Mouse (Mus musculus) spleen, adult 10 weeks (tissue): Measurements from ENCODE around the gene AI661453. TPM values are rescaled to one million over a fixed set of nuclear protein-coding genes. Genes with fewer than 3 reads are reported as not detected.

ENCODE experiments used
- polyA plus RNA-seq: library from polyadenylated mRNA; stranded (reverse); fragments of 350-450 nt; fragmentation: Illumina TruSeq; extraction: RNeasy Lipid Tissue Mini Kit (QIAGEN cat#74804); gene quantifications from one replicate; pipeline ENCODE4 v1.2.3, GENCODE M21; 2015; ENCODE audit warnings: low replicate concordance; ENCODE audit not compliant: insufficient read depth

AI661453 gene
- 0.06 TPM for polyA plus RNA-seq

GRCm38 (mm10) chr17:47436156-47436906 is at the start of gene AI661453:
Gene AI661453, plus strand, starts transcription at chr17:47436615.

GRCm38 (mm10) chr17:47400451-47400850 is 36.0 kb upstream of the AI661453 start, which contains the start of gene Guca1a:
Gene Guca1a, minus strand, starts transcription at chr17:47400584.

GRCm38 (mm10) chr17:47436907-47437547 is 612 bp downstream of the AI661453 start, which contains the start of gene 1700001C19Rik:
Gene 1700001C19Rik, minus strand, starts transcription at chr17:47437376.

GRCm38 (mm10) chr17:47501946-47502706 is 65.7 kb downstream of the AI661453 start, which contains the start of gene Taf8:
Gene Taf8, minus strand, starts transcription at chr17:47502292.

GRCm38 (mm10) chr17:47504941-47505346 is 68.5 kb downstream of the AI661453 start, which contains the start of gene Ccnd3:
Gene Ccnd3, plus strand, starts transcription at chr17:47505051.

Other genes starting within 250 kb of the AI661453 start
- gene Mrps10, start 67.7 kb upstream of the AI661453 start, polyA plus RNA-seq: 36.4 TPM
- gene Guca1b, start 51.2 kb upstream of the AI661453 start, polyA plus RNA-seq: 2.6 TPM
- gene Guca1a, start 36.0 kb upstream of the AI661453 start, polyA plus RNA-seq: 0.40 TPM
- gene 1700001C19Rik, start 761 bp downstream of the AI661453 start, polyA plus RNA-seq: not detected
- 36.4 TPM for gene Taf8, start 65.7 kb downstream of the AI661453 start, polyA plus RNA-seq
- gene Ccnd3, start 68.4 kb downstream of the AI661453 start, polyA plus RNA-seq: 122 TPM
- gene Bysl, start 174.9 kb downstream of the AI661453 start, polyA plus RNA-seq: 7.4 TPM
- 45.4 TPM for gene Med20, start 175.0 kb downstream of the AI661453 start, polyA plus RNA-seq
- 0.79 TPM for gene Gm20517, start 175.0 kb downstream of the AI661453 start, polyA plus RNA-seq
- gene Usp49, start 194.1 kb downstream of the AI661453 start, polyA plus RNA-seq: 6.0 TPM